Mouse (Mus musculus) hindbrain, embryonic 11.5 days (tissue): ENCODE data around the gene Rarg. TPM values are rescaled to one million over a fixed set of nuclear protein-coding genes. Genes with fewer than 3 reads are reported as not detected.

Source experiments
- ATAC-seq: fragments of 200-750 bp; cut with Nextera tagmentation; 2 replicates; pipeline ENCODE4 v1.8.0; 2017; ENCODE audit warnings: mild to moderate bottlenecking, moderate TSS enrichment, moderate library complexity; ENCODE audit not compliant: low FRiP score
- DNase-seq: peaks from one replicate; pipeline ENCODE4 v3.0.0-alpha.2; 2015; ENCODE audit warnings: low spot score
- H3K27ac ChIP-seq: fragments of 300-500 bp; sonication (generic); 2 replicates; pipeline ENCODE4 v1.5.1; 2014; ENCODE audit warnings: mild to moderate bottlenecking, low read depth, low read length
- H3K27me3 ChIP-seq: fragments of 300-500 bp; sonication (generic); 2 replicates; pipeline ENCODE4 v1.6.1; 2014; ENCODE audit warnings: mild to moderate bottlenecking, low read length, moderate library complexity, mixed read lengths; ENCODE audit not compliant: control insufficient read depth, insufficient read depth
- H3K36me3 ChIP-seq: fragments of 300-500 bp; sonication (generic); 2 replicates; pipeline ENCODE4 v1.6.1; 2014; ENCODE audit warnings: mild to moderate bottlenecking, low read length, moderate library complexity, mixed read lengths; ENCODE audit not compliant: control insufficient read depth, insufficient read depth
- H3K4me1 ChIP-seq: fragments of 300-500 bp; sonication (generic); replicated peaks from 2 replicates; pipeline ENCODE4 v1.6.1; 2014; ENCODE audit warnings: low read length, mixed read lengths; ENCODE audit not compliant: control insufficient read depth, insufficient read depth
- H3K4me2 ChIP-seq: fragments of 300-500 bp; sonication (generic); replicated peaks from 2 replicates; pipeline ENCODE4 v1.6.1; 2014; ENCODE audit warnings: mild to moderate bottlenecking, low read depth, low read length
- H3K4me3 ChIP-seq: fragments of 300-500 bp; sonication (generic); 2 replicates; pipeline ENCODE4 v1.5.1; 2014; ENCODE audit warnings: low read depth, low read length
- H3K9ac ChIP-seq: fragments of 300-500 bp; sonication (generic); 2 replicates; pipeline ENCODE4 v1.6.1; 2014; ENCODE audit warnings: low read depth, low read length
- H3K9me3 ChIP-seq: fragments of 300-500 bp; sonication (generic); 2 replicates; pipeline ENCODE4 v1.6.1; 2016; ENCODE audit warnings: low read length; ENCODE audit not compliant: control insufficient read depth
- WGBS: fragments of 180-500 bp; shearing (Covaris S2); extraction: QIAGEN DNeasy Blood & Tissue Kit; methylation state at CpG from one replicate; pipeline ENCODE4 v1.1.7; 2014; 5-methylcytosine and 5-hydroxymethylcytosine counted together
- polyA plus RNA-seq: library from polyadenylated mRNA; unstranded; fragments of >200 nt; fragmentation: Nextera tagmentation; extraction: Ambion mirVana; gene quantifications from 2 replicates; pipeline ENCODE4 v1.2.1, GENCODE M21; 2014

Rarg gene
- polyA plus RNA-seq, 1 experiment from 2014 or later: 20.3 TPM

GRCm38 (mm10) chr15:102193652-102194051 is 63.7 kb downstream of the Rarg start:
- H3K4me3 ChIP-seq: no peak overlapping the region
- no peak overlapping the region for H3K4me2 ChIP-seq
- no peaks in the 10 kb centered on the region for H3K4me1 ChIP-seq
- no peaks in the 10 kb centered on the region for H3K36me3 ChIP-seq
- H3K27ac ChIP-seq: no peak overlapping the region
- ATAC-seq: no peak
- no peak overlapping the region for H3K9ac ChIP-seq
- WGBS: 92% methylated on average over 4 of the region's 4 CpGs
- H3K9me3 ChIP-seq: no peaks in the 10 kb centered on the region
- no peaks in the 10 kb centered on the region for H3K27me3 ChIP-seq
- no peak for DNase-seq

DNA sequence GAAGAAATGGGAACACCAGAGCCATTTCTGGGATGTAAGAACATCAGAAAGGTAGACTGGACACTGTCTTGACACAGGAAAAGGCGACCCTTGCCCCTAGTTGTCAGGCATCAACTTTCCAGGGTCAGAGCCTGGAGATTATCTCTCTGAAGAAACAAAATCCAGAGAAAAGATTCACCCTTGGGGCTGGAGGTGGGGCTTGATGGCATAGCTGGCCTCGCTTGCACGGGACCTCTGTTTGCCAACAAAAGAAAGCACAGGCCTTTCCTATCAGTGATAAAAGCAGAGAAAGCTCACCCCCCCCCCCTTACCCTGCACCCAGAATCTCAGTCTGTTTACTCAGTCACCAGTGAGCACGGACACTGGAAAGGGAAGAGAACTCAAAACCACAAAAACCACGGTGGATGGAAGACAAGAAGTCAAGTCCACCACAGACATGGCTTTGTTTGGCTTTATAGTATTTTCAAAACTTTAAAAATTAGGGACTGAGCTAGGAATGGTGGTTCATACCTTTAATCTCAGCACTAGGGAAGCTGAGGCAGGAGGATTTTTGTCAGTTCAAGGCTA is 64.4 kb downstream of the Rarg start:
- Histone ChIP-seq H3K4me1 (no peaks in the 10 kb centered on the region), H3K36me3 (no peaks in the 10 kb centered on the region), H3K9ac (no peak overlapping the region), H3K27me3 (no peaks in the 10 kb centered on the region), H3K4me2 (no peak overlapping the region), H3K9me3 (no peaks in the 10 kb centered on the region), H3K4me3 (no peak overlapping the region), H3K27ac (no peak overlapping the region)
- DNase-seq (no peak), ATAC-seq (no peak)
- WGBS: 60% methylated on average over 5 of the region's 5 CpGs

DNA sequence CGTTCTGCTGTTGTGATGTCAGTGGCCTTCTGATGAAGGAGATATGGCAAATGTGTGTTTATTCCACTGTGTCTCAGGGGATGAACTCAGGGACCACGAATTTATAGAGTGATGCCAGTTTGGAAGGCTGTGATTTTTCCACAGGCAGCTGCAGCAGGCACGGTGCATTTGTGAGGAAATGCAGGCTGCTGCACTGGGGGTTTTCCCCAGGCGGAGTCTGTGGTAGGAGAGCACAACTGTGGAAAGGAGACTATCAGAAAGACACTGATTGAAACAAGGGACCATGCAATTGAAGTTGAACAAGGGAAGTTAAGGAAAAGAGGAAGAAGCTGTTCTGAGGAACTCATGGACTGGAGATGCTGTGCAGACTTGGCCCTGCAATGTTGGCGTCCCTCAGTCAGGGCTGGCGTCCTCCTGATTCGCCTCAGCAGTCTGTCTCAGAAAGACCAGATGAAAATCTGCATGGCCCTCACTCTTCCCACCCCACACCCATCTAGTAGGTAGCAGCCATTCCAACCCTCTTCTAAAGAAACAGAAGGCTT is 65.0 kb downstream of the Rarg start:
- Histone ChIP-seq H3K36me3 (no peaks in the 10 kb centered on the region), H3K4me2 (no peak overlapping the region), H3K9me3 (no peaks in the 10 kb centered on the region), H3K27me3 (no peaks in the 10 kb centered on the region), H3K27ac (no peak overlapping the region), H3K9ac (no peak overlapping the region), H3K4me3 (no peak overlapping the region), H3K4me1 (no peaks in the 10 kb centered on the region)
- 81% methylated on average over 7 of the region's 7 CpGs for WGBS
- ATAC-seq: no peak
- no peak for DNase-seq

GRCm38 (mm10) chr15:102191699-102192098 is 65.6 kb downstream of the Rarg start:
- no peaks in the 10 kb centered on the region for H3K36me3 ChIP-seq
- WGBS: 69% methylated on average over 7 of the region's 7 CpGs
- no peak overlapping the region for H3K4me2 ChIP-seq
- H3K9ac ChIP-seq: no peak overlapping the region
- H3K27me3 ChIP-seq: no peaks in the 10 kb centered on the region
- no peak for ATAC-seq
- H3K27ac ChIP-seq: no peak overlapping the region
- no peak overlapping the region for H3K4me3 ChIP-seq
- no peak for DNase-seq
- no peaks in the 10 kb centered on the region for H3K9me3 ChIP-seq
- no peaks in the 10 kb centered on the region for H3K4me1 ChIP-seq

- Histone ChIP-seq H3K27me3 (no peaks in the 10 kb centered on the region), H3K4me2 (no peak overlapping the region), H3K4me1 (no peaks in the 10 kb centered on the region), H3K27ac (no peak overlapping the region), H3K4me3 (no peak overlapping the region), H3K36me3 (no peaks in the 10 kb centered on the region), H3K9ac (no peak overlapping the region), H3K9me3 (no peaks in the 10 kb centered on the region)
- ATAC-seq (no peak), DNase-seq (no peak)
- 71% methylated on average over 6 of the region's 6 CpGs for WGBS
These were observed 68.4 kb downstream of the Rarg start for GRCm38 (mm10) chr15:102188883-102189282.

- no peak overlapping the region for H3K9ac ChIP-seq
- no peak for ATAC-seq
- H3K9me3 ChIP-seq: no peaks in the 10 kb centered on the region
- no peaks in the 10 kb centered on the region for H3K4me1 ChIP-seq
- H3K36me3 ChIP-seq: no peaks in the 10 kb centered on the region
- H3K27ac ChIP-seq: no peak overlapping the region
- no peak overlapping the region for H3K4me3 ChIP-seq
- no peak overlapping the region for H3K4me2 ChIP-seq
- no peaks in the 10 kb centered on the region for H3K27me3 ChIP-seq
- 88% methylated on average over 10 of the region's 10 CpGs for WGBS
- no peak for DNase-seq
These were observed 69.2 kb downstream of the Rarg start for GRCm38 (mm10) chr15:102188096-102188495.

DNA sequence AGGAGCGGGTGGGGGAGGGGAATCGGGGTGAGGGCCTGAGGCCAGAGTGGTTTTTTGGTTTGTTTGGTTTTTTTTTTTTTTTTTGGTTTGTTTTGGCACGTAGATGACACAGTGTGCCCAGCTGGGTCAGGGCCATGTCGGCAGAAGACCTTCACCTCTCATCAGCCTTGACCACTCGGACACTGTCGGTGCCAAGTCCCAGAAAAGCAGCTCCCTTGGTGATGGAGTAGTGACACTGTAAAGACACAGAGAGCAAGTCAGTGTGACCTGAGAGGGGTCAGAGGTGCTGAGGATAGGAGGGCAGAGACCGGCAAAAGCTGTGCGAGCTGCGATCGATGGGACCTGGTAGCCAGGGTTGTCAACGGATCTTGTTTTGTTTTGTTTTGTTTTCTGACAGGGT is 71.1 kb downstream of the Rarg start:
- H3K27me3 ChIP-seq: no peaks in the 10 kb centered on the region
- DNase-seq: no peak
- no peaks in the 10 kb centered on the region for H3K36me3 ChIP-seq
- ATAC-seq: no peak
- H3K9ac ChIP-seq: no peak overlapping the region
- H3K27ac ChIP-seq: no peak overlapping the region
- H3K9me3 ChIP-seq: no peaks in the 10 kb centered on the region
- WGBS: 84% methylated on average over 10 of the region's 11 CpGs
- no peak overlapping the region for H3K4me2 ChIP-seq
- H3K4me1 ChIP-seq: no peaks in the 10 kb centered on the region
- H3K4me3 ChIP-seq: no peak overlapping the region

Other genes starting within 250 kb of the Rarg start
- 20.5 and 22.7 TPM in 2 replicates for gene Krt18, start 229.3 kb downstream of the Rarg start, polyA plus RNA-seq
- 85.0 and 103 TPM in 2 replicates for gene Eif4b, start 183.7 kb downstream of the Rarg start, polyA plus RNA-seq
- gene Tns2, start 157.1 kb downstream of the Rarg start, polyA plus RNA-seq: 8.0 and 11.8 TPM in 2 replicates
- 10.1 and 11.9 TPM in 2 replicates for gene Spryd3, start 121.3 kb downstream of the Rarg start, polyA plus RNA-seq
- 0.31 TPM in 1 of 2 replicates, not detected in the other for gene Igfbp6, start 113.2 kb downstream of the Rarg start, polyA plus RNA-seq
- gene Soat2, start 107.0 kb downstream of the Rarg start, polyA plus RNA-seq: 0.13 and 0.17 TPM in 2 replicates
- gene Zfp740, start 54.3 kb downstream of the Rarg start, polyA plus RNA-seq: 49.7 and 63.8 TPM in 2 replicates
- 23.5 and 27.9 TPM in 2 replicates for gene Csad, start 52.8 kb downstream of the Rarg start, polyA plus RNA-seq
- gene Itgb7, start 25.6 kb downstream of the Rarg start, polyA plus RNA-seq: 1.0 and 1.1 TPM in 2 replicates
- gene Gm9918, start 13.0 kb upstream of the Rarg start, polyA plus RNA-seq: 0.15 TPM in 2 replicates
- gene Mfsd5, start 21.9 kb upstream of the Rarg start, polyA plus RNA-seq: 51.6 and 57.0 TPM in 2 replicates
- gene Espl1, start 38.7 kb upstream of the Rarg start, polyA plus RNA-seq: 21.8 and 30.8 TPM in 2 replicates
- 401 and 431 TPM in 2 replicates for gene Pfdn5, start 68.6 kb upstream of the Rarg start, polyA plus RNA-seq
- 104 TPM in 2 replicates for gene Myg1, start 74.2 kb upstream of the Rarg start, polyA plus RNA-seq
- 65.9 and 76.2 TPM in 2 replicates for gene Aaas, start 93.3 kb upstream of the Rarg start, polyA plus RNA-seq
- gene Sp7, start 109.7 kb upstream of the Rarg start, polyA plus RNA-seq: 0.73 and 0.99 TPM in 2 replicates
- 10.5 and 11.5 TPM in 2 replicates for gene Sp1, start 148.6 kb upstream of the Rarg start, polyA plus RNA-seq
- gene Amhr2, start 187.8 kb upstream of the Rarg start, polyA plus RNA-seq: 0.28 and 0.46 TPM in 2 replicates
- gene Prr13, start 201.5 kb upstream of the Rarg start, polyA plus RNA-seq: 108 and 118 TPM in 2 replicates
- gene Pcbp2, start 213.0 kb upstream of the Rarg start, polyA plus RNA-seq: 238 and 273 TPM in 2 replicates
- gene Gm10337, start 246.2 kb upstream of the Rarg start, polyA plus RNA-seq: 5.1 and 8.8 TPM in 2 replicates